Mouse (Mus musculus) left cerebral cortex, adult 8-10 months (tissue): Measurements from ENCODE around the gene Lonp2. TPM values are rescaled to one million over a fixed set of nuclear protein-coding genes. Genes with fewer than 3 reads are reported as not detected.
A peak's percentile ranks its signal among the peaks of the same experiment; 100 is the strongest.

Experiments
- DNase-seq, 2 experiments: peaks; one replicate each; pipeline ENCODE4 v3.0.0; 2022; ENCODE audit warnings: low spot score in 2 of 2
- total RNA-seq, 4 experiments: library from RNA; stranded (reverse); gene quantifications; 2 replicates each; pipeline ENCODE4 v1.2.4; 2022

The Lonp2 gene
- total RNA-seq, 4 experiments from 2014 or later: 68.3 to 80.2 (median 71.0) TPM

DNA sequence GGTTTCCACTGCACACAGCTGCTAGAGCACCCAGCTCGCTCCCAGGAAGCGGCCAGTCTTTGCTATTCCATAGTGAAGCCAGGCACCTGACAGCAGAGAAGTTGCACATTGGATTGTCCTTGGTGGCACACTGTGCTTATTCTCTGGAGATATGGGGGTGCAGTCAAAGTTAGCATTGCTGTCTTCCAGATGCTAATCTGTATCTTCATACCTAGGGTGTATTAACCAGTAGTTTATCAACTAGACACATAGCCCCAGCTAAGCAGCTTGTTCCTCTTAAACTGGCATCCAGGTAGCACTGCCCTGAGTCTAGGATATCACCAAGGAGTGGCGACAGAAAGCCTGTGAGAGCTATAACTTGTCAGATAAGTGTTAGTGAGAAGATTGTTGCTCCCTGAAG lies 88.8 kb downstream of the Lonp2 start:
- no peak for DNase-seq

DNA sequence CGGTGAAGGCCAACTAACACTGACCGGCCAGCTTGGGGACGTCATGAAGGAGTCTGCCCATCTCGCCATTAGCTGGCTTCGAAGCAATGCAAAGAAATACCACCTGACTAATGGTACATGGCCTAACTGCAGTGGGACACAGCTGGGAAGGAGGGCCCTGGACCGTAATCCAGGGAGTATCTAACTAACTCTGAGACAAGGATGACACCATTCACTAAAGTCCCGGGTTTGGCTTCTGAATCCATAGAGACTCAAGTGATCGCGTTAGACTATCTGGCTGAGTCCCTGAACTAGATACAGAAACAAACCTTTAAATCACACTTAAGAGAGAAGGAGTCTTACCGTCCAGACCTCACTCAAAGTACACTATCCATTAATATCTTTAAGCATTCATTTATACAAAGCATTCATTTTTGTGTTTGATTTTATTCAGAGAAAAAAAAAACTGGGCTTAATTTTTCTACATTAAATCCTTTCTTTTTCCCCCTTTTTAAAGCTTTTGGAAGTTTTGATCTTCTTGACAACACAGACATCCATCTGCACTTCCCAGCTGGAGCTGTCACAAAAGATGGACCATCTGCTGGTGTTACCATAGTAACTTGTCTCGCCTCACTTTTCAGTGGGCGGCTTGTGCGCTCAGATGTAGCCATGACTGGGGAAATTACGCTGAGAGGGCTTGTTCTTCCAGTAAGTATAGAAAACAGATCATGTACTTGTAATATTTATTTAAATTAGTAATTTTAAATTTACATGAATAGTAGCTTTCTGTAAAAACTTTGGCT lies 89.8 kb downstream of the Lonp2 start:
- peak in 1 of 2 experiments; percentile 83 for DNase-seq

DNA sequence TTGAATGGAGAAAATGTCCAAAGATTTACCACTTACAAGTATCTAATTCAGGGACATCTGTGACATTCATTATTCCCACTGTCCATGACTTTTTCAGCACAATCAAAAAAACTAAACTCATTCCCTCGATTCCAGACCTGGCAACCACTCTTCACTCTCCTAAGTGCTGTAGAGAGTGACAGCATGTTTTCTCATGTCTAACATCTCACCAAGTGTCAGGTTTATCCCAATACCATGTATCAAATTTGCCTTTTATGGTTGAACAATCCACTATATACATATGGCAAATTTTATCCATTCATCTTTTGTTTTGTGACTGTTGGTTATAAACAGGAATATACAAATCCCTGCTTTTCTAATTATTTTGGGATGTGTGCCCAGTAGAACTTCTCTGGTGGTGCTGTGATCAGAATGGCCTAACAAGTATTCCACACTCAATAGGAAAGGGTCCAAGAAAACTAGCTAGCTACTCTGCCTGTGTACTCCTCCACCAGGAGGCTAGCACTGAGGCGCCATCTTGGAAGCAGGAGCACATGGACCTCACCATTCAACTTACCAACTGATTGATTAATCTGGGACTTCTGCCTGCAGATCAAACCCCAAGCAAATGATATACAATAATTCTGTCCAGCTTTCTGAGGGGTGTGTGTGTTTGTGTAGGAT lies 94.6 kb downstream of the Lonp2 start:
- DNase-seq: no peak

- no peak for DNase-seq
Observed at GRCm38 (mm10) chr8:86719368-86719767, 95.5 kb downstream of the Lonp2 start.

DNA sequence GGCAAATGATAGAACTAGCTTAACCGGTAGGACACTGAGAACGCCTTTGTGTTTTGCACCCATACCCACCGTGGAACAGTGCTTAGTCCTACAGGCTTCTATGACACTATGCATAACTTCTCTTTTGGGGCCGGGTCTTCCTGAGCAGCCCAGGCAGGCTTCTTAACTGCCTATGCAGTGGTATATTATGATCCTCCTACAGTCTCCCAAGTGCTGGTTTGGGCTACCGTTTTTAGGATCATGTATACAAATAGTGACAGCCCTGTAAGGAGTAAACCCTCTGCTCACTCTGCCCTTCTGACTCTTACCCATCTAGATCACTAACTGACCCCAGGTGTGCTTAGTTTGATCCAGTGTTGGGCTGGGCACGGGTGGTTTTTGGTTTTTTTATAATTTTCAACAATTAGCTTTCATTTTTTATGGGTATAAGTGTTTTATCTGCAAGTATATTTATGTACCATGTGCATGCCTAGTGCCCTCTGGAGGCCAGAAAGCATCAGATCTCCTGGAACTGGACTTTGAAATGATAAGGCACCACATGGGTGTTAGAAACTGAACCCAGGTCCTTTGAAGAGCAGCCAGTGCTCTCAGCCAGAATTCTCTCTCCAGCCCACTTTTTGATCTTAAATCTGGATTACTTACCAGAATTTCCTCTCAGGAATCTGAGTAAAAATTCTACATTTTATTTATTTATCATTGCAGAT lies 97.1 kb downstream of the Lonp2 start:
- DNase-seq: no peak

DNA sequence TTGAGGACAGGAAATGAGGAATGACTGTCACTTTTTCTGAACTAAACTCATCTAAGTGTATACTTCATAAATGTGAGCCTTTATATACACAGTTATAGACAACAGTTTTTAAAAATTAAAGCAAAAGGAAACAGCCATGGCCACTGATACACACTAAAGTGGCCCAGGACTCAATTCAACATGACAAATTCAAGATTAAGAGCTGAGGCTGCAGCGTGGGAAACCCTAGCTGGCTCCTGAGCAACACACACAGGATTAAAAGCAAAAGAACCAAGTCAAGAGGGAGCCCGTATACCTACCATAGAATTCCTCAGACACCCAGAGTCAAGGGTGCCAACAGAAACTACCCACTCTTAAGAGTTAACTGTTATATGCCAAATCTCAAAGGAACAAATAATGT lies 97.6 kb downstream of the Lonp2 start:
- no peak for DNase-seq

DNA sequence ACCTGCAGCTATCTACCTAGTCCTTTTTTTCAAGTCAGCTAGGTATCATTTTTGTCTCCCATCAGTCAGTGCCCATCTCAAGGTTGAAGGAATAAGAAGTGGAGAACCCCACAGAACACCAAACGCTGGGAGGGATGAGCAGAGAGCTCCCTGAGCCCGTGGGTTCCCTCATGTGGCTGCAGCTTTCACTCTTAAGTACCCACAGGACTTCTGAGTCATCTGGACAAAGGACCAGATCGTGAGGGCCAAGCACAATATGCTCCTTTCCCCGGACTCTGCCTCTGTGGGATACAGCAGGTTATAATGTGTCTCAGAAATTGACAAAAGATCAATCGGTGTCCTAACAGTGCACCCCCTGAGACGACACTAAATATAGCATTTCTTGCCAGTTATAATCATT lies 103.1 kb downstream of the Lonp2 start:
- DNase-seq: no peak

DNA sequence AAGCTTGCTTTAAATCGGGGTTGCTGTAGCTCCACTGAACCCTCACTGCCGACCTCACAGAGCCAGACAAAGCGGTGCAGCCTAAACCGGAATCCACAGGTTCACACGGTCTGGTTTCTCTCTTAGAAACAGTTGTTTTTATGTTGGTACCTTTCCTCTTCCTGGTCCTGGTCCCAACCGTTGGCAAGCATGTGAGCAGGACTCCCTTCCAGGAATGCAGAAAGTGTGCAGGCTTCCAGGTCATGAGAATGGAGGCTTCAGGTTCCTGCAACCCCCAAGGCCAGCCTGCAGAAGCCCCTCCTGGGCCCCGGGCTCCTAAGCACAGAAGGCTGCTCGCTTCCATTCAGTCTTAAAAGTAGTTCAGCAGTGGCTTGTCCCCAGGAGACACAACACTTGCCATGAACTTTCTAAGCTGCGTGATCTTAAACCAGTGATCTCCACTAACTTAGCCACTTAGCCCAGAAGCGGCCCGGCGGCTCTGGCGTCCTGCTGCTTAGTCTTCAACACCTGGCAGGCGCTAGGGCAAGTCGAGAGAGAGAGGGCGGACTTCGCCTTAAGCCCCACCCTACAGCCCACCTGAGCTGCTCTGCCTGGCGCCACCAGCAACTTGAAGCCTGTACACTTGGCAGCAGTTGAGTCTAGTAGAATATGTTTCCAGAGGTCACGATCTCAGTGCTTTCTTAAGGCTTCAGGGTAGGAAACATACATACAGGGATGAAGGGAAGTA lies 104.5 kb downstream of the Lonp2 start:
- no peak for DNase-seq

DNA sequence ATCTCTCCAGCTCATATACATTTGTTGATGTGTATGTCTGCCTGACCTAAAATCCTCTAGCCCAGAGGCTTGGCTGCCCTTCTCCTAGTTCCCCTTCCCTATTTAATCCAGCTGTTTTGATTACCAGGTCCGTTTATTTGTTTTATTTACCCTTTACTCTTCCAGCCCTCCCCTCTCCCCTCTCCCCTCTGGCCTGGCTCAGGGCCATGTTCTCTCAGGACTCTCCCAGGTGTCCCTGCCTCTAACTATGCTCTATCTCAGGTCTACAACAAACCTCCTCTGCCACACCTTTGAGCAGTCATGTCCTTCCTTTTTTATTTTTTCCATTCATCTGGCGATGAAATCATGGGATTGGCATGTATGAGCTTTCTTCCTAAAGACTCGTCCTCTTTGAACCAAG lies 106.5 kb downstream of the Lonp2 start:
- DNase-seq: no peak

GRCm38 (mm10) chr8:86730860-86731259 lies 107.0 kb downstream of the Lonp2 start:
- no peak for DNase-seq

DNA sequence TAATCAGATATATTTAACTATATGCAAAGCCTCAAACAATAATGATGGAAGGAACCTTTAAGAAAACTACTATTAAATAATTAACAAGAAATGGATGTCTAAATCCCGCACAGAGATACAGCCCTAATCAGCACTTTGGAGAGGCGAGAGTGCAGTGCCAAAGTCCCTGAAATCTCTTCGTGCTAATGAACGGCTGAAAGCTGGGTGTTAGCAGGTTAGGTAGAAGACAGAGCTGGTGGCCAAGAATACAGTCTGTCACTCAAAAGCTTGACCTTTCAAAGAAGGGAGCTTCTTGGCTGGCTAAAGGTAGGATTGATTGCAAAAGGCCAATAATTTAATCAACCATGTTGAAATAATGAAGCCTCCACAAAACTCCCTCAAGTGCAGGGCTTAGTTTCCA lies 110.3 kb downstream of the Lonp2 start:
- no peak for DNase-seq

- no peak for DNase-seq
Observed at GRCm38 (mm10) chr8:86734954-86735353, 111.1 kb downstream of the Lonp2 start.

GRCm38 (mm10) chr8:86735446-86736111 lies 111.7 kb downstream of the Lonp2 start:
- DNase-seq: no peak

- no peak for DNase-seq
Observed at GRCm38 (mm10) chr8:86740899-86741298, 117.1 kb downstream of the Lonp2 start.

DNA sequence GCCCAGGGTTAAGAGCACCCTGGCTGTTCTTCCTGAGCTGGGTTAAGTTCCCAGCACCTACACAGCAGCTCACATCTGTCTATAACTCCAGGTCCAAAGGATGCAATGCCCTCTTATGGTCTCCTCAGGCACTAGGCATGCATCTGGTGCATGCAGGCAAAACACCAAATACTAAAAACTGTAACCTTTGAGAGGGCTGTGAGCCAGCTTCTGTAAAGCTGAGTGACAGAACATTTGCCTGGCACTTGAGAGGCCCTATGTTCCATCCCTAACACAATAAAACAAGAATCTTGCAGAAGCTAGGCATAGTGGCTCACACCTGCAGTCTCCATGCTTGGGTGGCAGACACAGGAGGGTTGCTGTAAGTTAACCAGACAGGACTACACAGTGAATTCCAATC lies 117.8 kb downstream of the Lonp2 start:
- no peak for DNase-seq

DNA sequence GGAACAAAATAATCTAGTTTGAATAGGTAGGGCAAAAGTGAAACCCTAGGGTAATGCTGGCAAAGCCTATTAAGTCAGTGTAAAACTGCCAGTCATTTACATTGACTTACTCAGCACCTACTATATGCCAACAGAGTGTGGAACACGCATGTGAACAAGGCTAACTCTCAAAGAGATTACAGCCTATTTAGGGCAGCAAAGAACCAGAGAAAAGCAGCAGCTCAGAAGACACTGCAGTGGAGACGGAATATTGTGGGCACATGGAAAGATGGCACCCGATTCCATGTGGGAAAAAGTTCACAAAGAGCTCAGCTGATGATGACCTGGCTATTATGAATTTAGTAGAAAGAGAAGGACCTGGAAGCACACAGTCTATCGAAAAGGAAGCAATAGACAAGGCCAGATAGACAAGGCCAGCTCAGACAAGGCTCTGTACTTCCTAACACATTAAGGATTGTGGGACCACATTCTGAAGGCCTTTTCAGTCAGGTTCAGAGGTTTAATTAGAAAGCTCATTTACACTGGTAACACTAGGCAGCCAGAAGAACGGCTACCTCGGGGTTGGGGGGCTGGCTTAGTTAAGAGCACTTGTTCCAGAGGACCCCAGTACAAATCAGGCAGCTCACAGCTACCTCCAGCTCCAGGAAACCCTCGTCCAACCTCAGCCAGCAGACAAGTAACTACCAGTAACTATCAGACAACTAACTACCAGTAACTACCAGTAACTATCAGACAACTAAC lies 118.9 kb downstream of the Lonp2 start:
- DNase-seq: no peak

- DNase-seq: no peak
Observed at GRCm38 (mm10) chr8:86744313-86745220, 120.7 kb downstream of the Lonp2 start.

DNA sequence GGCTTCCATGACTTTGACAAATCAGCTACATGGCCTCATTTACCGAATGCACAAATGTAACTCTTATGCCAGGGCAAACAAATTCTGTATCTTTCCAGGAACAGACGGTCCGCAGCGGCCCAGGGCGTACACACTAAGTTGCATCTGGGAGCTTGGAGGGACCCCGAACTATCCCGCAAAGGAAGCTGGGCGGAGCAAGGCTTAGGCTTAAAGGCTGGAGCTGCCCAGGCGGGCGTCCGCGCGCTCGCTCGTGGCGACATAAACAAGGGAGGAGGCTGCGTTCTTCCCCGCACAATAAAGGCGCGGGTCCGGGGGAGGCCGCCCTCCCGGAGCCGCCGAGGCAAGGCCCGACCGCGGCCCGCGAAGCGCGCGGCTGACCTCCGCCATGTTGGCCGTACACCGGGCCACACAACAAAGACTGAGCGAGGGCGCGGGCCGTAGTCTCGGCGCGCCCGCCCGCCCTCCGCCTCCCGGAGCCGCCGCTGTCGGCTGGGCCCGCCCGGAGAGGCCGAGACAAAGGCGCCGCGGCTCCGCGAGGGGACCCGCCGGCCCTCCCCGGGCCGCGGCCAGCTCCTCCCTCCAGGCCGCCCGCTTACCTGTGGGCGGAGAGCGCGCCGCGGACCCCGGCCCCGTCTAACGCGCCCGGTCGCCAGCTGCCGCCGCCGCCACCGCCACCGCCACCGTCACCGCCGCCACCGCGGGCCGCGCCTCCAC lies 121.5 kb downstream of the Lonp2 start, which contains the start of the genes Gm10638 and Siah1a:
Gm10638 (plus strand) TSS at position 479 of the 714 bp plus-strand sequence.
Siah1a (minus strand) TSS at position 714 of the 714 bp plus-strand sequence.
- peak; percentile 42 to 55 for DNase-seq
